Mouse (Mus musculus): ENCODE measurements around the gene Insyn1.

Gene Insyn1

DNA sequence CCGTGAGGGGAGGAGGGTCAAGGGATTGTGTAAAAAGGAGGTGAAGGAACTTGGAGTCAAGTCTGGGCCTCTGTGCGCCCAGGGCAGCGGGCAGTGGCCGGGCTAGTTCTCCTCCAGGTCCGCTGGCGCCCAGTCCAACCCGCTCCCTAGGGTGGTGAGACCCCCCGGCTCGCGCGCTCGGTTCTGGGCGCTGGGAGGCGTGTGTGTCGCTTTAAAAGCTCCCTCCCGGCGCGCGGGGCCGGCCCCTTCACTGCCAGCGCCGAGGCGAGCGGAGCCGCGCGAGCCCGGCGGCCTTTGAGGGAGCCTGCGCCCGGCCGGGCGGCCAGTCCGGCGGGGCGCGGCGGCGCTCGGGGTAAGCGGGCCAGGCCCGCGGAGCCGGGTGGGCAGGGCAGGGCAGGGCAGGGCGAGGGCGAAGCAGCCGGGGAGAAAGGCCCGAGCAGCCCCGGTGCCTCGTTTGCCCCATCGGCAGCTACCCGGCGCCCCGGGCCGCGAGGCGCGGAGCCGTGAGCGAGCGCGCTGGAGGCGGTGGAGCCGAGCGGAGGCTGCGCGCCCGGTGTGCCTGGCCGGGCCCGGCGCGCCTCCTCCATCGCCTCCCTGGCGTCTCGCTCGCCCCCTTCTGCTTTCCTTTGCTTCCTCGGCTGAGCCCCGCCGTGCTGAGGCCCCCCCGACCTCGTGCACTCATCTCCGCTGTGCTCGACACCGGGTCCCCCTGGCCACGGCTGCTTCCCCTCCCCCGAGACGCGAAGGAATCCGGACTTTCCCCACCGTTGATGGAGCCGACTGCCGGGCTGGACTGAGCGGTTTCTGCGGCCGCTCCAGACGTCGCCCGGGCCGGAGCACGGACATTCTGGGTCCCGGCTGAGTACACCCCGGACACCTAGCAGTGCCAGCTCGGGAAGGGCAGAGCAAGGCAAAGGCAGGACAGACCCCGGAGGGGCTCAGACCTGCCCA, at the start of gene Insyn1:
TSS of gene Insyn1 (plus strand) at position 753 of the 951 bp plus-strand sequence.
- peak; percentile 85 to 87 for DNase-seq

GRCm38 (mm10) chr9:58438921-58439396, 49.4 kb upstream of the Insyn1 start:
- DNase-seq, result no peak

DNA sequence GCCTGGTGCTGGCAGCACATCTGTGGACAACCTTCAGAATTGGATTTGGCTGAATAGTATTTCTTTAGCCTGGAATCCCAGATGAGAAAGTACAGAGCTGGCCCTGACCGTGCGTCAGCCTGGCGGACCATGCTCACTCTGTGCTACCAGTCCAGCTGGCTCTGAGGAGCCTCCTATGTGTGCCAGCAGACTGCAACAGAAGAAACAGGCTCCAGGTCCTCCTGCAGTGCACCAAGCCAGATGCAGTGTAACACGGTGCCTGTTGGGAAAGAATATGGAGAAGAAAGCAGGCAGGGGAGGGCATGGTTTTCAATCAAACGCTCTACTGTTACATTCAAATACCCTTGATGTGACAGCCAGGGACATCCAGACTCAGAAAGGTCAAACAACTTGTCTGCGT, 48.3 kb upstream of the Insyn1 start:
- peak; percentile 61 to 73 for DNase-seq

DNA sequence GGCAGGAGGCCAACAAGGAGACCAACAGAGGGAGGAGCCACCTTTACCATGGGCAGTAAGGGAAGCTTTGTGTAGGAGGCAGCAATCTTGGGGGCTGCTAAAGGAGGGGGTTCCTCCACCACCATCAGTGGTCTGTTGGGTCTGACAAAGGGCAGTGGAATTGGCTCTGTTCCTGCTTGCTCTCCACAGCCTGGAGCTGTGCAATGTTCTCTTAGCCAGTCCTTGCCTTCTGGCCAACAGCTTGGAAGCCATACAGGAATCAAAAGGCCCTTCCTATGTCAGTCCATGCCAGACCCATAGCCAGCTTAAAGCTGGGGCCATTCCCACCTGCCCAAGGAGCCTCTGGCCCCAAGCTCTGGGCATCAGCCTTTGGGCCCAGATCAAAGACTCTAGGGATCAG, 47.8 kb upstream of the Insyn1 start:
- DNase-seq, result peak; percentile 54 to 59

GRCm38 (mm10) chr9:58441351-58442104, 46.9 kb upstream of the Insyn1 start:
- peak; percentile 45 to 62 for DNase-seq

DNA sequence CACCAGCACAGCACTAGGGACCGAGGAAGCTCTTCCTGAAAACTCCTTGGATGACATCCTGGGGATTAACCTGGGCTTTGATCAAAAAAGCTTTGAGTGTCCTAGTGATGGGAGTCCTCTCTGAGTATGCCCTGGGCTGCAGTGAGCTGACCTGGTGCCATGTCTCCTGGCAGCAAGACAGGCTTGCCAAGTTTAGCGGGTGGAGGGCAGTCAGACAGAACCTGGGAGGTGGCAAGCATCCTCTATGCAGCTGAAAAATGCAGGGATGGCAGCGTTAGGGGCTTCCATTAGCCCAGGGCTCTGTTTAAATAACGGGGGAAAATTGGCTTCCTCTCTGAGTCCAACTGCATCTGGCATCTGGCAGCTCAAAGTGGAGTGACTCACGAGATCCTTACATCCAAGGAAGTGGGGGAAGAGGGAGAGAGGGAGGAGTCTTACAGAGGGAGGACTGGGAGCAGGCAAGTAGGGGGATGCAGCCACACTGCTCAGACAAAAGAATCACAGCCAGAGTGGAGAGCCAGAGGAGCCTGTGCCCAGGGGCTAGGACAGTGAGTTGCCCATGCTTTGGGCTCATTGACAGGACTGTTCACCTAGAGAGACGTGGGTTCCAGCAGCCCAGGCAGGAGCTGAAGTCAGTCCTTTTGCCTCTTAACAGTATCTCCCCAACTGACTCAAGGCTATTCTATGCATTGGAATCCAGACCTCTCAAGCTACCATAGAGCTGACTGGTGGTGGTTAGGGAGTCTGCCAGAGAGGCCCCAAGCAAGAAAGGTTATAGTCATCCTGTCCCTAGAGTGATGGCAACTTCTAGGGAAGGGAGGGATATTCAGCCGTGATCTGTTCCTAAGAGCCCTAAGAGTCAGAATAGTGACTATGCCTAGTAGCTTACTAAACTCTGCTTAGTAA, 46.0 kb upstream of the Insyn1 start:
- peak in 1 of 2 experiments; percentile 47 for DNase-seq

DNA sequence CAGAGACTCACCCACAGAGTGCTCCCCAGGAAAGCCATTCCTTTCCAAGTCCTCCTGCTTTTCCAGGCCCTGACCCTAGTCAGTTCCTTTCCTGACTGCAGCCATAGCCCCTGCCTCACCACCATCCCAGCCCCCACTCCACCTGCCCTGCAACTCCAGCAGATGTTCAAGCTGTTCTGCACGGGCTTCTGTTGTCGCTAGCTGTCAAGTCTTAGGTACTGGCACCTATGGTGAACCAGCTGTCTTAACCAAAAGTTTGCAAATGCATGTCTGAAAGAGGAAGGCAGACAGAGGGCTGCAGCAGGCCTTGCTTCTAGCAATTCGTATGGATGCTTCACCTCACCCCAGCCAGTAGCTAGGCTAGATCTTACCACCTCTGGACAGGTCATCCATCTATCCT, 45.3 kb upstream of the Insyn1 start:
- no peak for DNase-seq

- no peak for DNase-seq
Measured at GRCm38 (mm10) chr9:58446829-58447228, 41.6 kb upstream of the Insyn1 start.

DNA sequence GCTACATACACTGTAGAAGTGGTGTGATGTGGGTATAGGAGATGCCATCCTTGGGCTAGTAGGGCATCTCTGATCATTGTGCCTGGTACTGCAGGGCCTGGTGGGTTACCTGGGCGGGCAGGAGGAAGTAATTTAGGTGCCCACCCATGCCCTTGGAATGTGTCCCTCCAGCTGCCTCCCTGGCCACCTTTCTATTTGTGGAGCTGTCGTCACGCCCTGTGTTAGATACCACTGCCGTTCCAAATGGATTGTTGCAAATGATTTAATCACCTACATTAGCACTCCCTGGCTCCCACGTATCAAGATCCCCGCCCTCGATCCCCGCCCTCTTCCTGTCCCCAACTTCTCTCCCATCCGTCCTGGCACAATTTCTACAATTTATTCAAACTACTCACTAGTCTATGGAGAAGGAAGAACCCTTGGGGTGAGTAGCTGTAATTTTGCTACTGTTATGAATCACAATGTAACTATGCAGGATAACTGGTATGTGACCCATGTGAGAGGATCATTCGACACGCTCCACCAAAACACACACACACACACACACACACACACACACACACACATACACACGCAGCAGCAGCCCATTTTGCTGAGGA, 40.3 kb upstream of the Insyn1 start:
- no peak for DNase-seq

- no peak for DNase-seq
Measured at GRCm38 (mm10) chr9:58449526-58449925, 38.9 kb upstream of the Insyn1 start.

GRCm38 (mm10) chr9:58453791-58454378, 34.5 kb upstream of the Insyn1 start:
- DNase-seq, result no peak

DNA sequence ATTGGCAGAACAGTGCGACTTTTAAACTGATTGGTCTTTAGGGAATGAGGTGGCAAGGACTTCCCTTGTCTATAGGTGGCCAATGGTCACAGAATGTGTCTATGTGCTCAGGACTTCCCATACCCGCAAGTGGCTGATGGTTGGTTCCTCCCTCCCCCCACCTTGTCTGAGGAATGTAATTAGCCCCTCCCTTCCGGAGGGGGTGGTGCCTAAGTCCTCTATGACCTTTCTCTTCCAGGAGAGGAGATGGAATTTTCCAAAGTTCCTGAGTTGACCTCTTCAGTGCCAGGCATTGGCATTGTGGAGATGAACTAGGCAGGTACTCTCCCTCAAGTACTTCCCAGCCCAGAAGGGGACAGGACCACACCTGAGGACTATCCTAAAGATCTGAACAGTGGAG, 33.5 kb upstream of the Insyn1 start:
- DNase-seq, result no peak

DNA sequence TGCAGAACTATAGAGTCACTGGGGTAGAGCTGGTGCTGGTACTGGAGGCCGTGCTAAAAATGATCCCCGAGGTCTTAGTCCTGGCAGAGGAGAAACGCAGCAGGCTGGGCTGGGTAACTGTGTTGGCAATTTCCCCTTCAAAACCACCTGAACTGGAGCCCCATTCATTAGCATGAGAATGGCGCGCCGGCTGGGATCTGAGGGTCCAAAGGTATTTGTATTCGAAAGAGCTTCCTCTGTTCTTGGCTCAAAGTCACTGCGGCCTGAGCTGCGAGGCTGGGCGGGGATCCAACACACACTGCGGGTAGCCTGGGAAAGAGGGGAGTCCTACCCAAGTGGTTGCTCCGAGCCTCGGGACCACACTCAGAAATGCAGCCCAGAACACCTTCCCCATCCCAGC, 32.6 kb upstream of the Insyn1 start:
- DNase-seq, result peak; percentile 59 to 74

DNA sequence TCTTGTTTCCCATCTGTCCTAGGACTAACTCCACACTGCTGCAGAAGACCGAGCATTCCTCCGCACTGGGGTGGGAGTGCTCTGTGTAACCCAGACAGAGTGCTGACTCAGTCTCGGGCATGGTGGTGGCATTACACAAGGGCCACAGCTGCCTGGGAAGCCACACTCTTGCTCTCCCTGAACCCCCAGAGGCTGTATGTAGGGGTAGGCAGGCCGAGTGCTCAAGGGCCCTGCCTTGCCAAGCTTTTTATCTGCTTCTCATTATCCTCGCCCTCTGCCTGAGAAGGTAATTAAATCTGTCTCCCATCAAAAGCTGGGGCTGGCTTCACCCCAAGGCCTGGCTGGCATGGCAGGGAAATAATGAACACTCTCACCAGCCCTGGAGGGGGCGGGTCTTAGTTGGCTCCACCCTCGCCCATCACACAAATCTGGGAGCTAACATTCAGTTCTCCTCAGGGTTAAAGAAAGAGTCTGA, 30.9 kb upstream of the Insyn1 start:
- peak in 1 of 2 experiments; percentile 52 for DNase-seq

DNA sequence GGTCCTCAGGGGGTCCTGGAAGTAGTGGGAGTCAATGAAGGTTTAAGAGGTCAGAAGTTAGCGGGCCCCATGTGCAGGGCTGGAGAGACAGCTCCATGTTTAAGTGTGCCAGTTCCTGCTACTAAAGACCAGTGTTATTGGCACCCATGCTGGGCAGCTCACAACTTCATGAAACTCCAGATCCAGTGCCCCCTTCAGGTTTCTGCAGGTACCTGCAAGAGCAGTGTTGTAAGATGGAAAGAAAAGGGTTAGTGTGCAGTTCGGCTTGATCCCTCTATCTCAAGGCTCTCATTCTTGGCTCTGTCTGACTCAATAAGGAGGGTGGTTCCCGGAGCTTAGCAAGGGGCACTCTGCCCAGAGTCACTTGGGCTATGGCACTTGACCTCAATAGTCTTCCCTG, 30.1 kb upstream of the Insyn1 start:
- DNase-seq, result no peak

- DNase-seq, result no peak
Measured at GRCm38 (mm10) chr9:58458856-58459553, 29.4 kb upstream of the Insyn1 start.

DNA sequence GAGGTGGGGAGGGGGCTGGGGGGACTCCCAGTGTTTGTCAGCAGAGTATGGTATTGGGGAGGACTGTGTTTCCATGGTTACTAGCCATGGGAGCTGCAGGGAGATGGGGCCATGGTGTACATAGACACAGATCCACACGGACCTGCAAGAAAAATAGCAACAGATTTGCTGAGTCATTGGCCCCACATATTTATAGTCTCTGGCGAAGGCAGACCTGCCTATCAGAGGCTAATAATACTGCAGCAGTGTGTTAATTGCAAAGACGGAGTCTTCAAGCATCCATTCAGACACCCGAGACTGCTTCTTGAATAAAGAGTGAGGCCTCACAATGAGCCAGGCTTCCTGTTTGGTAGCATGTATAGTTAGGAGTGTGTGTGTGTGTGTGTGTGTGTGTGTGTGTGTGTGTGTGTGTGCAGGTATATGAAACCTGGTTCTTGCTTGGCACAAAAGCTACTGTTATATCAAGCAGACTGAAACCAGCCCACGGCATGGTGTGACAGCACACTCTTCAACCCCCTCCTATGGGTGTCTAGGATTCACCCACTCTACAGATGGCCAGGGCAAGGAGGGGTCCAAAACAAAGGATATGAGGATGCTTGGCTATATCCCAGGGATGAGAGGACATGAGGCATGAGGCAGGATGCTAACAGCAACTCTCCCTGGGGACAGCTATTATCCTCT, 20.9 kb upstream of the Insyn1 start:
- DNase-seq, result no peak

- DNase-seq, result no peak
Measured at GRCm38 (mm10) chr9:58470466-58470865, 17.9 kb upstream of the Insyn1 start.

DNA sequence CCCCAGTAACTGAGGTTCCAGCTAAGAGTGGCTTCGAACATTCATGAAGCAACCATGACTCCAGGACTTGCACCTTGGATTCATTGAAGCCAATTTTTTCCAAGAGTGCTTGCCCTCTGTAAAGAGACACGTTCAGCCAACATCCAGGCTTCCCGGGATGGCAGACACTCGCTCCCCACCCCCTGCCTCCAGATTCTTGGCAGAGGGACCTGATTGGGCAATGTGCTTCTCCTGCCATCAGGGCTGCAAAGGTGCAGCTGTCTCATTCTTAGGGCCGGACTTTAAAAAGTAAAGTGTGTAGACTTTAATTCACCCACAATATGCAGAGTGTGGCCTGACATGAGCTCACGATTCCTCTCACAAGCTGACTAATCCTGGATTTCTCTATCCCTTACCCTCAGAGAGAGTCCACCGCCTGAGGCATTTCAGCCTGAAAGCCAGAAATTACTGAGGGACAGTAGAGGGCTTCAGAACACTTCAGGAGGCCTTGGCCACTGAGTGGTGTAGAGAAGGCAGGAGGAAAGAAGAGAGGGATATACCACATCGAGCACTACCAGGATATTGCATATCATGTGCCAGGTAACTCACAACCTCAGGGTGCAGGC, 15.1 kb upstream of the Insyn1 start:
- DNase-seq, result no peak

GRCm38 (mm10) chr9:58487076-58487475, 1.3 kb upstream of the Insyn1 start:
- DNase-seq, result no peak
